Mouse (Mus musculus) C2C12 (cell line): Measurements from ENCODE around the gene Sox5.

ENCODE experiments used
- CEBPB ChIP-seq: IDR thresholded peaks from one replicate; pipeline ENCODE4 v1.6.1; 2011; ENCODE audit warnings: low read depth, mild to moderate bottlenecking, control low read depth, moderate library complexity
- CTCF ChIP-seq: IDR thresholded peaks from one replicate; pipeline ENCODE4 v1.5.1; 2011; ENCODE audit not compliant: control insufficient read depth, insufficient read depth, insufficient read length
- FOSL1 ChIP-seq: IDR thresholded peaks from one replicate; pipeline ENCODE4 v1.8.0; 2011; ENCODE audit warnings: mild to moderate bottlenecking, low read length; ENCODE audit not compliant: poor library complexity, insufficient read depth, severe bottlenecking
- MAX ChIP-seq: IDR thresholded peaks from one replicate; pipeline ENCODE4 v1.6.1; 2011; ENCODE audit warnings: mild to moderate bottlenecking, control low read depth
- MYOD1 ChIP-seq: IDR thresholded peaks from one replicate; pipeline ENCODE4 v1.6.1; 2011; ENCODE audit warnings: low read depth; ENCODE audit not compliant: control insufficient read depth, insufficient read length
- MYOG ChIP-seq: IDR thresholded peaks from one replicate; pipeline ENCODE4 v1.6.1; 2011; ENCODE audit not compliant: control insufficient read depth, insufficient read length; ENCODE audit errors: extremely low read depth
- USF1 ChIP-seq: IDR thresholded peaks from one replicate; pipeline ENCODE4 v1.6.1; 2011; ENCODE audit warnings: low read depth, mild to moderate bottlenecking, control low read depth, moderate library complexity

GRCm38 (mm10) chr6:144082297-144082696 is 699.5 kb downstream of the Sox5 start:
- TF ChIP-seq CTCF (no peak), USF1 (no peak), MAX (no peak), FOSL1 (no peak), MYOG (no peak), CEBPB (no peak), MYOD1 (no peak)
